Mouse (Mus musculus) thymus, adult 2 months (tissue): ENCODE measurements around the gene Akp3.

Experiments
- CTCF ChIP-seq: fragments of 200-500 bp; IDR thresholded peaks from 2 replicates; pipeline ENCODE4 v1.5.1; 2012; ENCODE audit warnings: mild to moderate bottlenecking, control low read depth, low read length, moderate library complexity, borderline replicate concordance; ENCODE audit not compliant: control insufficient read depth, poor library complexity, insufficient read depth; ENCODE audit errors: extremely low read depth
- POLR2A ChIP-seq: fragments of 200-500 bp; IDR thresholded peaks from 2 replicates; pipeline ENCODE4 v1.6.1; 2012; ENCODE audit warnings: mild to moderate bottlenecking, low read length, control low read depth, moderate library complexity; ENCODE audit not compliant: control insufficient read depth, poor library complexity, insufficient read depth; ENCODE audit errors: extremely low read depth

GRCm38 (mm10) chr1:87101411-87101810 is 23.4 kb upstream of the Akp3 start, which contains the start of gene Alpi:
- TF ChIP-seq POLR2A, result no peak
- TF ChIP-seq CTCF, result no peak
